Mouse (Mus musculus): ENCODE data around the gene Fam221b.

Gene Fam221b

GRCm38 (mm10) chr4:43612534-43612933 lies 56.4 kb downstream of the Fam221b start:
- DNase-seq = no peak
